Mouse (Mus musculus) hindbrain, embryonic 10.5 days (tissue): Measurements from ENCODE around the gene Tbx3. TPM values are rescaled to one million over a fixed set of nuclear protein-coding genes. Genes with fewer than 3 reads are reported as not detected.
A peak's percentile ranks its signal among the peaks of the same experiment; 100 is the strongest.

Experiments
- DNase-seq: peaks from one replicate; pipeline ENCODE4 v3.0.0-alpha.2; 2017; ENCODE audit warnings: low spot score
- H3K27ac ChIP-seq: fragments of 300-500 bp; sonication (generic); 2 replicates; pipeline ENCODE4 v1.5.1; 2016; ENCODE audit warnings: mild to moderate bottlenecking, moderate library complexity
- H3K27me3 ChIP-seq: fragments of 300-500 bp; sonication (generic); 2 replicates; pipeline ENCODE4 v1.6.1; 2016; ENCODE audit warnings: mild to moderate bottlenecking; ENCODE audit not compliant: poor library complexity, insufficient read depth, severe bottlenecking
- H3K36me3 ChIP-seq: fragments of 300-500 bp; sonication (generic); 2 replicates; pipeline ENCODE4 v1.6.1; 2016; ENCODE audit warnings: mild to moderate bottlenecking, moderate library complexity
- H3K4me1 ChIP-seq: fragments of 300-500 bp; sonication (generic); replicated peaks from 2 replicates; pipeline ENCODE4 v1.6.1; 2016; ENCODE audit warnings: mild to moderate bottlenecking
- H3K4me3 ChIP-seq: fragments of 300-500 bp; sonication (generic); 2 replicates; pipeline ENCODE4 v1.5.1; 2016; ENCODE audit warnings: mild to moderate bottlenecking, moderate library complexity
- H3K9me3 ChIP-seq: fragments of 300-500 bp; sonication (generic); 2 replicates; pipeline ENCODE4 v1.6.1; 2016; ENCODE audit warnings: mild to moderate bottlenecking, moderate library complexity
- WGBS: fragments of 180-500 bp; shearing (Covaris S2); methylation state at CpG from one replicate; pipeline ENCODE4 v1.1.7; 2016; 5-methylcytosine and 5-hydroxymethylcytosine counted together
- polyA plus RNA-seq: library from polyadenylated mRNA; unstranded; fragments of >200 nt; fragmentation: Nextera tagmentation; extraction: Ambion mirVana; gene quantifications from 2 replicates; pipeline ENCODE4 v1.2.1, GENCODE M21; 2016

Tbx3 gene
- 5.8 and 13.0 TPM in 2 replicates for polyA plus RNA-seq

DNA sequence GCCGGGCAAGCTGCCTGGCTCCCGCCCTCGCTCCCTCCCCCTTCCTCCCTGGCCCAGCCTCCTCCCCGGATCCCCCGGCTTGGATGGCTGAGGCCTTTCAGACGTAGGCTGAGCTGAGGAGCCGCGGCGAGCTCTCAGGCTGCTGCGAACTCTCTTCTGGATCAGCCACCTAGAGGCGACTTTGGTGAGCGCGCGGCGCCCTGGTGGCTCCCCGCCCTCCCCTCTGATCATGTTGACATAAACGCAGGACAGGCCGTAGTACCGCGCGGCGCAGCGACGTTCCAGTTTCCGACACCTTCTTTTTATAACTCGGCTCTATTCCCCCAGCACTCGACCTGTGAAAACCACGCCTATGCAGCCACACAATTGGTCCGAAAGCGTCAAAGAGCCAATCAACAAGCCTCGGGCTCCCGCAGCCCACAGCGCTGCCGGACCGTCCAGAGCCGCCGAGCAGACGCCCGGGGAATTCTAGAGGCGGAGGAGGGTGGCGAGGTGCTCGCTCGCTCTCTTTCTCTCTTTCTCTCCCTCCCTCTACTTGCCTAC, at the start of gene Tbx3:
Tbx3 (plus strand) TSS at position 104 of the 543 bp plus-strand sequence.
- Histone ChIP-seq H3K9me3 (no peaks in the 10 kb centered on the region), H3K36me3 (no peaks in the 10 kb centered on the region), H3K4me1 (peaks cover 33% of the 10 kb centered on the region), H3K27ac (peak within 1 kb of the TSS; percentile 84), H3K4me3 (peak within 1 kb of the TSS; percentile 52), H3K27me3 (peaks cover 100% of the 10 kb centered on the region)
- DNase-seq: peak; percentile 93
- under 1% methylated on average over 43 of the region's 43 CpGs for WGBS

GRCm38 (mm10) chr5:119622076-119622475, 48.4 kb upstream of the Tbx3 start:
- Histone ChIP-seq H3K36me3 (no peaks in the 10 kb centered on the region), H3K4me1 (peaks cover 31% of the 10 kb centered on the region), H3K27me3 (peaks cover 88% of the 10 kb centered on the region), H3K9me3 (no peaks in the 10 kb centered on the region), H3K4me3 (no peak overlapping the region), H3K27ac (no peak overlapping the region)
- 44% methylated on average over 1 of the region's 1 CpGs for WGBS
- DNase-seq: no peak

- Histone ChIP-seq H3K27me3 (peaks cover 97% of the 10 kb centered on the region), H3K27ac (no peak overlapping the region), H3K36me3 (no peaks in the 10 kb centered on the region), H3K9me3 (no peaks in the 10 kb centered on the region), H3K4me1 (peaks cover 44% of the 10 kb centered on the region), H3K4me3 (no peak overlapping the region)
- no peak for DNase-seq
- 45% methylated on average over 1 of the region's 1 CpGs for WGBS
Observed at GRCm38 (mm10) chr5:119624554-119624953, 45.9 kb upstream of the Tbx3 start.

DNA sequence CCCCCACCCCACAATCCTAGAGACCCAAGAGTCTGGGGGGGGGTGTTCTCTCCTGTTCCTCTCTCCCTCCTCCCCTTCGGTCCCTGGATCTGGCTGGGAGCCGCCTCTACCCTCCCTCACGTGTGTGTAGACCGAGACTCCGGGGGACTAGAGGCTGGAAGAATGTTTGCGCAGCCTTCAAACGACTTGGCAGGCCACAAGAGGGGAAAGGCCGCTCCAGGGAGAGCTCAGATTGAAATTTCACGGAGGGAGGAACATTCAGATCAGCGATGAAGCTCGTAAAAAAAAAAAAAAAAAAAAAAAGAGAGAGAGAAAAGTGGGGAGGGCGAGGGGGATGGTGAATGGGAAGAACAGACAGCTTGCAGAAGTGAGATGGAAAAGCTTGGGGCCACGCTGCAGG, 44.9 kb upstream of the Tbx3 start:
- Histone ChIP-seq H3K27ac (no peak overlapping the region), H3K4me1 (peaks cover 39% of the 10 kb centered on the region), H3K9me3 (no peaks in the 10 kb centered on the region), H3K36me3 (no peaks in the 10 kb centered on the region), H3K27me3 (peaks cover 97% of the 10 kb centered on the region), H3K4me3 (no peak overlapping the region)
- DNase-seq: no peak
- 2% methylated on average over 13 of the region's 13 CpGs for WGBS

GRCm38 (mm10) chr5:119626154-119626553, 44.3 kb upstream of the Tbx3 start:
- Histone ChIP-seq H3K27ac (no peak overlapping the region), H3K27me3 (peaks cover 96% of the 10 kb centered on the region), H3K4me3 (peak overlapping the region; percentile 40), H3K9me3 (no peaks in the 10 kb centered on the region), H3K36me3 (no peaks in the 10 kb centered on the region), H3K4me1 (peaks cover 39% of the 10 kb centered on the region)
- 5% methylated on average over 9 of the region's 9 CpGs for WGBS
- no peak for DNase-seq

DNA sequence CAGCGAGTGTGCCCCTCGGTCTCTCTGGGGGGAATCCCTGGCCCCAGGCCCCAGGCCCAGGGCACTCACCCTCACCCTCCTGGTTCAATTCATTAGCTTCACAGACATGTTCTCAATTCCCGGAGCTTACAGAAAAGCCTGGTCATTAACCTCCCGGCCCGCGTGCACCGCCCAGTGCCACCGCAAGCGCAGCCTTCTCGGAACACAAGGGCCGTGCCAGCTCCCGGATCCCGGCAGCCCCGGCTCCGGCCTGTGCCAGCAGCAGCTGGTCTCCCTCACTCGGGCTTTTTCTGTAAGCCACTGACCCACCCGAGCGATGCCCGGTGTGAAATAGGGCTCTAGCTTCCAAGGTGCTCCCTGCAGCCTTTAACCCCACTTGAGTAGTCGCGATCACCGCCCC, 43.8 kb upstream of the Tbx3 start:
- peaks cover 39% of the 10 kb centered on the region for H3K4me1 ChIP-seq
- peaks cover 99% of the 10 kb centered on the region for H3K27me3 ChIP-seq
- H3K9me3 ChIP-seq: no peaks in the 10 kb centered on the region
- H3K27ac ChIP-seq: no peak overlapping the region
- no peaks in the 10 kb centered on the region for H3K36me3 ChIP-seq
- H3K4me3 ChIP-seq: peak overlapping the region; percentile 40
- 1% methylated on average over 22 of the region's 22 CpGs for WGBS
- peak; percentile 35 for DNase-seq

DNA sequence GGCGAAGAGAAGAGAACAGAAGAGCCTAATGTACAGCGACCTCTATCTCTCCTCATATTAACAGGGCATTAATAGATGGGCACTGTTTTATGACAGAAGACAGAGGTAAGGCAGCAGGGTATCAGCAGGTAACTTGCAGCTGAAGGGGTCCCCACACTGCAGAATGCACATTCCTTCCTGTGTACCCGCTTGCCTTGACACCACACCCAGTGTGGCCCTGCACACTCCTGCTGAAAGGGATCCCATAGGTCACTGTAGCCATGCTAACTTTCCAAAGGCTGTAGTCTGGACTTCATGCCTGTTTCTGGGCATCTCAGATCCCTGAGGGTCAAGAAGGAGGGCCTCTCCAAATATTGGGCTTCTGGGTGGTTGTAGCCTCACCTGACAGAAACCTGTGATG, 42.4 kb upstream of the Tbx3 start:
- Histone ChIP-seq H3K4me3 (no peak overlapping the region), H3K36me3 (no peaks in the 10 kb centered on the region), H3K27me3 (peaks cover 93% of the 10 kb centered on the region), H3K9me3 (no peaks in the 10 kb centered on the region), H3K4me1 (peaks cover 32% of the 10 kb centered on the region), H3K27ac (no peak overlapping the region)
- DNase-seq: no peak
- WGBS: 81% methylated on average over 3 of the region's 3 CpGs

DNA sequence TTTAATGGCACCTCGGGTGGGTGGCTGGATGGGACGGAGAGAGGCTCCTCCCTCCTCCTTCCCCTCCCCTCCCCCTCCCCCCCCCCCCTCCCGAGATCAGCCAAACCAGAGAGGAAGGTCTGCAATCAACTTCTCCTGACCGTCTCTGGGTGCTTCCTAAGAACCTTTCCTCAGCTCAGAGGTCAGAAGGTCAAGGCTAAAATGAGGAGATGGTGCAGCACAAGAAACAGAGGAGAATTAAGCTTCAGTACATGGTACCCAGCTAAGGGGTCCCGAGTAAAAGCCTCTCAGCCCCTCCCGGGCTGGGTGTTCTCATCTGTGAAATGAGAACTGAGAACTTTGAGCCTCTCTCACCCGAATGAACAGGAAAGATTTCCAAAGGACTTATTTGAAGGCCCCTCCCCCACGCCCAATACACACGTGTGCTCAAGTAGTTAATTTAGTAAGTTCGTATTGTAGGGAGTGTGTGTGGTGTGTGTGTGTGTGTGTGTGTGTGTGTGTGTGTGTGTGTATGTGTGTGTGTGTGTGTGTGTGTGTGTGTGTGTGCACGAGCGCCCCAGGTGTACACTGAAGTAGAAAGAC, 41.6 kb upstream of the Tbx3 start:
- H3K27ac ChIP-seq: no peak overlapping the region
- no peak overlapping the region for H3K4me3 ChIP-seq
- peaks cover 32% of the 10 kb centered on the region for H3K4me1 ChIP-seq
- peaks cover 90% of the 10 kb centered on the region for H3K27me3 ChIP-seq
- no peak for DNase-seq
- no peaks in the 10 kb centered on the region for H3K36me3 ChIP-seq
- H3K9me3 ChIP-seq: no peaks in the 10 kb centered on the region
- 35% methylated on average over 12 of the region's 12 CpGs for WGBS

DNA sequence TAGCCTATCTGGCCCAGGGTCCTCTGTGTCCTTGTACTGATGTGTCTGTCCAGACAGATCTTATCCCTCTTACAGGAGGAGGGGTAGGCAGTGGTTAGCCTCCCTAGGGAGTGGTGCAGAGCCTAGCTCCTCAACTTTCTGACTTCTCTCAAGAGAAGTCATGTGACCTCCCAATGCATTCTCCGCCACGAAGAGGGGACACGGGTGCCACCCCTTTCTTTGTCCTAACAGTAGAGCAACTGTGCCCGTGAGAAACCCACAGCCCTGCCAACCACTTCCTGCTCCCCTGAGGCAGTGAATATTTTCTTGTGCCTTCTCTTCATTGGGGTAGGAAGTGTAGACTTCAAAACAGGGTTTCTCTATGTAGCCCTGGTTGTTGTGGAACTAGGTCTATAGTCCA, 36.9 kb upstream of the Tbx3 start:
- no peaks in the 10 kb centered on the region for H3K36me3 ChIP-seq
- H3K27me3 ChIP-seq: peaks cover 58% of the 10 kb centered on the region
- WGBS: 88% methylated on average over 4 of the region's 4 CpGs

GRCm38 (mm10) chr5:119634861-119635260, 35.6 kb upstream of the Tbx3 start:
- H3K27me3 ChIP-seq: peaks cover 55% of the 10 kb centered on the region
- no peak for DNase-seq
- WGBS: 75% methylated on average over 2 of the region's 2 CpGs

More for the DNA sequence above, 36.9 kb upstream of the Tbx3 start:
- Histone ChIP-seq H3K27ac (no peak overlapping the region), H3K9me3 (no peaks in the 10 kb centered on the region), H3K4me3 (no peak overlapping the region), H3K4me1 (peaks cover 11% of the 10 kb centered on the region)
- no peak for DNase-seq

GRCm38 (mm10) chr5:119638300-119638699, 32.2 kb upstream of the Tbx3 start:
- no peak for DNase-seq
- WGBS: 75% methylated on average over 12 of the region's 12 CpGs
- Histone ChIP-seq H3K36me3 (no peaks in the 10 kb centered on the region), H3K27me3 (peaks cover 58% of the 10 kb centered on the region), H3K9me3 (no peaks in the 10 kb centered on the region), H3K4me3 (no peak overlapping the region), H3K4me1 (peaks cover 9% of the 10 kb centered on the region), H3K27ac (no peak overlapping the region)

More at GRCm38 (mm10) chr5:119634861-119635260, 35.6 kb upstream of the Tbx3 start:
- H3K36me3 ChIP-seq: no peaks in the 10 kb centered on the region
- no peak overlapping the region for H3K27ac ChIP-seq
- H3K9me3 ChIP-seq: no peaks in the 10 kb centered on the region
- H3K4me3 ChIP-seq: no peak overlapping the region
- H3K4me1 ChIP-seq: no peaks in the 10 kb centered on the region

GRCm38 (mm10) chr5:119641094-119641493, 29.4 kb upstream of the Tbx3 start:
- Histone ChIP-seq H3K9me3 (no peaks in the 10 kb centered on the region), H3K4me3 (no peak overlapping the region), H3K36me3 (no peaks in the 10 kb centered on the region), H3K27ac (no peak overlapping the region), H3K27me3 (peaks cover 75% of the 10 kb centered on the region), H3K4me1 (peaks cover 9% of the 10 kb centered on the region)
- no peak for DNase-seq
- WGBS: 73% methylated on average over 9 of the region's 9 CpGs

DNA sequence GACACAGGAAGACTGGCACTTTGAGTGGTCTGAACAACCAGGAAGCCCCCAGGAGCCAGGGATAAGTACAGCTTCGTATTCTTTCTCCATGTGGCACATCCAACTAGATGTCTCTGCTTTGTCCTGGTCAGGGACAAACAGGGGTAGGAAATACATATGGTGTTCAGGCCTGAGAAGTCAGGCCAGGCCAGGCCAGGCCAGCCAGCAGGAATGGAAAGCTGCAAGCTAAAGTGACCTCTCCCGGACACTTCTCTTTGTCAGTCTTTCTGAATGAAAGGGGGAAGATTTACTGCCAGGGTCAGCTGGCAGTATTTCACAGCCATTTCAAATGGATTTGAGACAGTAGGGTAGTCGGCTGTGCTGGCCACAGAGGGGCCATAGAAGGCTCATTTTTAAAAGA, 28.8 kb upstream of the Tbx3 start:
- H3K9me3 ChIP-seq: no peaks in the 10 kb centered on the region
- H3K4me1 ChIP-seq: peaks cover 9% of the 10 kb centered on the region
- 35% methylated on average over 3 of the region's 3 CpGs for WGBS
- no peak overlapping the region for H3K4me3 ChIP-seq
- peaks cover 76% of the 10 kb centered on the region for H3K27me3 ChIP-seq
- H3K27ac ChIP-seq: no peak overlapping the region
- H3K36me3 ChIP-seq: no peaks in the 10 kb centered on the region
- DNase-seq: no peak
